Mouse (Mus musculus) MEL (cell line): Measurements from ENCODE around the gene Lce1e. TPM values are rescaled to one million over a fixed set of nuclear protein-coding genes. Genes with fewer than 3 reads are reported as not detected.

ENCODE experiments used
- DNase-seq: peaks from one replicate; pipeline ENCODE4 v3.0.0; 2011; ENCODE audit warnings: low read depth, low spot score
- H3K27ac ChIP-seq: 2 replicates; pipeline ENCODE4 v1.5.1; 2012; ENCODE audit warnings: low read depth, mild to moderate bottlenecking, control low read depth, low read length, moderate library complexity; ENCODE audit not compliant: control insufficient read depth
- H3K27me3 ChIP-seq, 2 experiments: fragments of 150-350 bp in 1 of 2; sonication (generic) in 1 of 2; 2 replicates each; pipeline ENCODE4 v1.6.1; 2012; ENCODE audit warnings: low read length in 2 of 2, mild to moderate bottlenecking in 2 of 2, improper control_type of control experiment in 1 of 2, moderate library complexity in 1 of 2; ENCODE audit not compliant: insufficient read depth in 2 of 2, control insufficient read depth in 1 of 2
- H3K36me3 ChIP-seq, 2 experiments: 2 replicates each; pipeline ENCODE4 v1.6.1; 2012 to 2014; ENCODE audit warnings: low read length in 2 of 2, improper control_type of control experiment in 1 of 2, inconsistent platforms in 1 of 2, mild to moderate bottlenecking in 1 of 2; ENCODE audit not compliant: insufficient read depth in 2 of 2, control insufficient read depth in 1 of 2
- H3K4me1 ChIP-seq, 2 experiments: fragments of 150-350 bp in 1 of 2; sonication (generic) in 1 of 2; 2 replicates each; pipeline ENCODE4 v1.6.1; 2012; ENCODE audit warnings: low read length in 2 of 2, improper control_type of control experiment in 1 of 2, mild to moderate bottlenecking in 1 of 2; ENCODE audit not compliant: insufficient read depth in 2 of 2, control insufficient read depth in 1 of 2
- H3K4me3 ChIP-seq, 2 experiments: fragments of 150-350 bp in 1 of 2; sonication (generic) in 1 of 2; 2 replicates each; pipeline ENCODE4 v1.5.1; 2012; ENCODE audit warnings: low read depth in 2 of 2, low read length in 2 of 2, mild to moderate bottlenecking in 2 of 2, moderate library complexity in 2 of 2, control low read depth in 1 of 2, improper control_type of control experiment in 1 of 2; ENCODE audit not compliant: control insufficient read depth in 1 of 2, insufficient read depth in 1 of 2
- H3K79me2 ChIP-seq: 2 replicates; pipeline ENCODE4 v1.6.1; 2012; ENCODE audit warnings: mild to moderate bottlenecking, low read length, moderate library complexity; ENCODE audit not compliant: control insufficient read depth, poor library complexity, insufficient read depth
- H3K9ac ChIP-seq: 2 replicates; pipeline ENCODE4 v1.6.1; 2012; ENCODE audit warnings: low read depth, mild to moderate bottlenecking, control low read depth, low read length, moderate library complexity; ENCODE audit not compliant: control insufficient read depth, poor library complexity, severe bottlenecking
- H3K9me3 ChIP-seq: fragments of 150-350 bp; sonication (generic); replicated peaks from 2 replicates; pipeline ENCODE4 v1.6.1; 2012; ENCODE audit warnings: mild to moderate bottlenecking, low read length, improper control_type of control experiment, moderate library complexity; ENCODE audit not compliant: insufficient read depth
- CTCF ChIP-seq, 3 experiments: IDR thresholded peaks in 2 of 3; conservative IDR thresholded peaks in 1 of 3; 2 replicates each; pipeline ENCODE4 v1.5.1; 2011 to 2012; ENCODE audit warnings: low read length in 3 of 3, low read depth in 2 of 3, mild to moderate bottlenecking in 2 of 3, improper control_type of control experiment in 1 of 3, inconsistent platforms in 1 of 3, mixed read lengths in 1 of 3, moderate library complexity in 1 of 3; ENCODE audit not compliant: control insufficient read depth in 1 of 3, insufficient read depth in 1 of 3, poor library complexity in 1 of 3, severe bottlenecking in 1 of 3
- E2F4 ChIP-seq: IDR thresholded peaks from 2 replicates; pipeline ENCODE4 v1.6.1; 2011; ENCODE audit warnings: low read depth, low read length, improper control_type of control experiment, borderline replicate concordance
- EP300 ChIP-seq, 2 experiments: IDR thresholded peaks; 2 replicates each; pipeline ENCODE4 v1.6.1; 2011; ENCODE audit warnings: improper control_type of control experiment in 2 of 2, low read length in 2 of 2, low read depth in 1 of 2, mild to moderate bottlenecking in 1 of 2
- ETS1 ChIP-seq: IDR thresholded peaks from 2 replicates; pipeline ENCODE4 v1.6.1; 2012; ENCODE audit warnings: low read depth, mild to moderate bottlenecking, inconsistent platforms, low read length, improper control_type of control experiment, moderate library complexity
- JUND ChIP-seq: IDR thresholded peaks from 2 replicates; pipeline ENCODE4 v1.6.1; 2011; ENCODE audit warnings: low read depth, mild to moderate bottlenecking, improper control_type of control experiment, low read length
- MAX ChIP-seq: IDR thresholded peaks from 2 replicates; pipeline ENCODE4 v1.6.1; 2011; ENCODE audit warnings: low read length, improper control_type of control experiment
- MAZ ChIP-seq: IDR thresholded peaks from 2 replicates; pipeline ENCODE4 v1.6.1; 2012; ENCODE audit warnings: low read depth, mild to moderate bottlenecking, inconsistent platforms, low read length, improper control_type of control experiment
- MEF2A ChIP-seq: IDR thresholded peaks from 2 replicates; pipeline ENCODE4 v1.6.1; 2014; ENCODE audit warnings: low read depth, mild to moderate bottlenecking, inconsistent platforms, low read length, improper control_type of control experiment; ENCODE audit not compliant: poor library complexity, insufficient replicate concordance, severe bottlenecking; ENCODE audit errors: extremely low read depth
- MXI1 ChIP-seq: IDR thresholded peaks from 2 replicates; pipeline ENCODE4 v1.6.1; 2011; ENCODE audit warnings: mild to moderate bottlenecking, low read depth, low read length, improper control_type of control experiment
- NELFE ChIP-seq: IDR thresholded peaks from 2 replicates; pipeline ENCODE4 v1.6.1; 2011; ENCODE audit warnings: low read depth, low read length, improper control_type of control experiment
- POLR2A ChIP-seq, 2 experiments: IDR thresholded peaks; 2 replicates each; pipeline ENCODE4 v1.6.1; 2011 to 2012; ENCODE audit warnings: low read length in 2 of 2, mild to moderate bottlenecking in 2 of 2, control low read depth in 1 of 2, improper control_type of control experiment in 1 of 2, low read depth in 1 of 2, moderate library complexity in 1 of 2; ENCODE audit not compliant: control insufficient read depth in 1 of 2, insufficient read depth in 1 of 2, poor library complexity in 1 of 2
- POLR2AphosphoS2 ChIP-seq: IDR thresholded peaks from 2 replicates; pipeline ENCODE4 v1.6.1; 2011; ENCODE audit warnings: low read length, improper control_type of control experiment
- POLR2AphosphoS5 ChIP-seq: IDR thresholded peaks from 2 replicates; pipeline ENCODE4 v1.6.1; 2012; ENCODE audit warnings: low read depth, borderline replicate concordance, mild to moderate bottlenecking, inconsistent platforms, low read length, moderate library complexity, mixed read lengths
- RCOR1 ChIP-seq: IDR thresholded peaks from 2 replicates; pipeline ENCODE4 v1.6.1; 2012; ENCODE audit warnings: low read depth, mild to moderate bottlenecking, inconsistent platforms, low read length, improper control_type of control experiment
- SMC3 ChIP-seq: IDR thresholded peaks from 2 replicates; pipeline ENCODE4 v1.6.1; 2011; ENCODE audit warnings: low read depth, low read length, improper control_type of control experiment
- TCF12 ChIP-seq: IDR thresholded peaks from 2 replicates; pipeline ENCODE4 v1.6.1; 2014; ENCODE audit warnings: low read depth, mild to moderate bottlenecking, inconsistent platforms, low read length, improper control_type of control experiment, moderate library complexity
- UBTF ChIP-seq: IDR thresholded peaks from 2 replicates; pipeline ENCODE4 v1.6.1; 2012; ENCODE audit warnings: low read depth, mild to moderate bottlenecking, inconsistent platforms, low read length, improper control_type of control experiment, moderate library complexity, borderline replicate concordance; ENCODE audit not compliant: insufficient read depth
- USF1 ChIP-seq: IDR thresholded peaks from 2 replicates; pipeline ENCODE4 v1.6.1; 2014; ENCODE audit warnings: low read depth, mild to moderate bottlenecking, inconsistent platforms, low read length, improper control_type of control experiment, moderate library complexity
- USF2 ChIP-seq, 2 experiments: IDR thresholded peaks; 2 replicates each; pipeline ENCODE4 v1.6.1; 2011 to 2012; ENCODE audit warnings: improper control_type of control experiment in 2 of 2, low read length in 2 of 2, borderline replicate concordance in 1 of 2, inconsistent platforms in 1 of 2, low read depth in 1 of 2, mild to moderate bottlenecking in 1 of 2; ENCODE audit not compliant: insufficient read depth in 1 of 2
- ZMIZ1 ChIP-seq: IDR thresholded peaks from 2 replicates; pipeline ENCODE4 v1.6.1; 2012; ENCODE audit warnings: low read depth, mild to moderate bottlenecking, inconsistent platforms, low read length, improper control_type of control experiment, moderate library complexity
- polyA plus RNA-seq, 2 experiments: library from polyadenylated mRNA; stranded (reverse) in 1 of 2; unstranded in 1 of 2; fragments of >175 nt in 1 of 2; fragments of >200 nt in 1 of 2; gene quantifications; 2 replicates each; pipeline versions ENCODE4 v1.2.1 to v1.2.4; 2012; ENCODE audit warnings: low replicate concordance in 2 of 2, low read depth in 1 of 2; ENCODE audit not compliant: insufficient read length in 2 of 2, insufficient read depth in 1 of 2, missing spikeins in 1 of 2
- total RNA-seq: library from RNA; depleted of rRNA; stranded (reverse); fragments of 300-350 nt; gene quantifications from 2 replicates; pipeline ENCODE4 v1.2.3, GENCODE M21; 2012; rRNA removed

The Lce1e gene
- total RNA-seq (not detected in 2 replicates), polyA plus RNA-seq (not detected)

- no peaks in the 10 kb centered on the region for H3K9me3 ChIP-seq
- no peak within 1 kb of the TSS for H3K9ac ChIP-seq
- no peaks in the 10 kb centered on the region for H3K27me3 ChIP-seq
- no peaks in the 10 kb centered on the region for H3K36me3 ChIP-seq
- no peaks in the 10 kb centered on the region for H3K79me2 ChIP-seq
- DNase-seq = no peak
- TF ChIP-seq MEF2A (no peak), NELFE (no peak), RCOR1 (no peak), USF2 (IDR thresholded peaks at IDR 0.05; ENCODE audit: borderline replicate concordance in 1 of 2, insufficient read depth in 1 of 2, low read depth in 1 of 2, low read length in 2 of 2) (no peak), CTCF (IDR thresholded peaks at IDR 0.05 in 2 of 3, conservative IDR thresholded peaks at IDR 0.05 in 1 of 3; ENCODE audit: control insufficient read depth in 1 of 3, insufficient read depth in 1 of 3, low read depth in 2 of 3, low read length in 3 of 3, poor library complexity in 1 of 3, severe bottlenecking in 1 of 3) (no peak), EP300 (IDR thresholded peaks at IDR 0.05; ENCODE audit: low read depth in 1 of 2, low read length in 2 of 2) (no peak), ZMIZ1 (no peak), JUND (no peak), SMC3 (no peak), TCF12 (no peak), ETS1 (no peak), MXI1 (no peak), POLR2AphosphoS2 (no peak), MAZ (no peak), MAX (no peak), POLR2A (IDR thresholded peaks at IDR 0.05; ENCODE audit: control insufficient read depth in 1 of 2, insufficient read depth in 1 of 2, low read depth in 1 of 2, low read length in 2 of 2, poor library complexity in 1 of 2) (no peak), E2F4 (no peak)
- H3K4me1 ChIP-seq = no peaks in the 10 kb centered on the region
- no peak within 1 kb of the TSS for H3K4me3 ChIP-seq
- no peak within 1 kb of the TSS for H3K27ac ChIP-seq
Observed at GRCm38 (mm10) chr3:92708974-92709373, at the start of gene Lce1e. TSS of gene Lce1e (minus strand) at chr3:92709074.

DNA sequence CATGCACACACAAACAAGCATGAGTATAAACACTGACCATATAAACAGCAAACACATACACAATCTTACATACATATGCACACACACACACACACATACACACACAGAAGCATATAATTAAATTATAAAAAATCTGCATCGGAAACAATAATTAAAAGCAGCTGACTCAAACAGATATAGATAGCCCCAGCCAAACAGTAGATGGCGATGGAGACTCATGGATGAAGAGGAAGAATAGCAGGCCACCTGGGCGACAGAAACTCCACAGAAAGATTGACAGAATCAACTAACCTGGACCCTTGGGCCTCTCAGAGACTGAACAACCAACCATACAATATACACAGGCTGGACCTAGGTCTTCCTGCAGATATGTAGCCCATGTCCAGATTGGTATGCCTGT, 44.3 kb upstream of the Lce1e start:
- no peaks in the 10 kb centered on the region for H3K27me3 ChIP-seq
- H3K4me3 ChIP-seq = no peak overlapping the region
- no peak overlapping the region for H3K27ac ChIP-seq
- H3K36me3 ChIP-seq = no peaks in the 10 kb centered on the region
- no peaks in the 10 kb centered on the region for H3K4me1 ChIP-seq
- H3K9me3 ChIP-seq = no peaks in the 10 kb centered on the region
- H3K9ac ChIP-seq = no peak overlapping the region
- no peak for DNase-seq
- TF ChIP-seq USF1 (no peak), UBTF (no peak), MAX (no peak), ETS1 (no peak), TCF12 (no peak), POLR2AphosphoS5 (no peak), POLR2A (IDR thresholded peaks at IDR 0.05; ENCODE audit: control insufficient read depth in 1 of 2, insufficient read depth in 1 of 2, low read depth in 1 of 2, low read length in 2 of 2, poor library complexity in 1 of 2) (no peak)
- H3K79me2 ChIP-seq = no peaks in the 10 kb centered on the region
